Mouse (Mus musculus): Measurements from ENCODE around the gene Kctd11. TPM values are rescaled to one million over a fixed set of nuclear protein-coding genes. Genes with fewer than 3 reads are reported as not detected.
"Not testable (repeated sequence)": the region's sequence is repeated elsewhere in the genome, so short reads cannot be mapped to it uniquely, and the experiment has no call there.

The Kctd11 gene
- total RNA-seq, 1 experiment from 2014 or later: 9.0 TPM

- ATAC-seq (ENCODE audit: extremely low read depth, insufficient number of reproducible peaks, low FRiP score, poor library complexity, severe bottlenecking): no peak
Measured at GRCm38 (mm10) chr11:69884663-69885062, 3.5 kb upstream of the Kctd11 start.

GRCm38 (mm10) chr11:69884240-69884639, 3.0 kb upstream of the Kctd11 start:
- no peak for ATAC-seq (ENCODE audit: extremely low read depth, insufficient number of reproducible peaks, low FRiP score, poor library complexity, severe bottlenecking)

GRCm38 (mm10) chr11:69883527-69884151, 2.4 kb upstream of the Kctd11 start:
- ATAC-seq (ENCODE audit: extremely low read depth, insufficient number of reproducible peaks, low FRiP score, poor library complexity, severe bottlenecking): no peak

- no peak for ATAC-seq (ENCODE audit: extremely low read depth, insufficient number of reproducible peaks, low FRiP score, poor library complexity, severe bottlenecking)
Measured at GRCm38 (mm10) chr11:69883066-69883465, 1.9 kb upstream of the Kctd11 start.

- no peak for ATAC-seq (ENCODE audit: extremely low read depth, insufficient number of reproducible peaks, low FRiP score, poor library complexity, severe bottlenecking)
Measured at GRCm38 (mm10) chr11:69881787-69882670, 823 bp upstream of the Kctd11 start.

GRCm38 (mm10) chr11:69880506-69880852, 727 bp downstream of the Kctd11 start:
- peak; percentile 35; the same call in 1 of the 2 replicates for ATAC-seq (ENCODE audit: extremely low read depth, insufficient number of reproducible peaks, low FRiP score, poor library complexity, severe bottlenecking)

GRCm38 (mm10) chr11:69879711-69880110, 1.5 kb downstream of the Kctd11 start:
- ATAC-seq (ENCODE audit: extremely low read depth, insufficient number of reproducible peaks, low FRiP score, poor library complexity, severe bottlenecking): no peak

GRCm38 (mm10) chr11:69878952-69879351, 2.3 kb downstream of the Kctd11 start:
- no peak for ATAC-seq (ENCODE audit: extremely low read depth, insufficient number of reproducible peaks, low FRiP score, poor library complexity, severe bottlenecking)

GRCm38 (mm10) chr11:69878399-69878798, 2.8 kb downstream of the Kctd11 start:
- ATAC-seq (ENCODE audit: extremely low read depth, insufficient number of reproducible peaks, low FRiP score, poor library complexity, severe bottlenecking): no peak

- no peak for ATAC-seq (ENCODE audit: extremely low read depth, insufficient number of reproducible peaks, low FRiP score, poor library complexity, severe bottlenecking)
Measured at GRCm38 (mm10) chr11:69877878-69878277, 3.3 kb downstream of the Kctd11 start, which contains the start of gene Tmem95. Gene Tmem95, minus strand, starts transcription at chr11:69878018.

- ATAC-seq (ENCODE audit: extremely low read depth, insufficient number of reproducible peaks, low FRiP score, poor library complexity, severe bottlenecking): peak; percentile 58
Measured at GRCm38 (mm10) chr11:69876867-69877266, 4.3 kb downstream of the Kctd11 start.

GRCm38 (mm10) chr11:69876186-69876585, 5.0 kb downstream of the Kctd11 start:
- no peak for ATAC-seq (ENCODE audit: extremely low read depth, insufficient number of reproducible peaks, low FRiP score, poor library complexity, severe bottlenecking)

GRCm38 (mm10) chr11:69872451-69872850, 8.8 kb downstream of the Kctd11 start:
- no peak for ATAC-seq (ENCODE audit: extremely low read depth, insufficient number of reproducible peaks, low FRiP score, poor library complexity, severe bottlenecking)

GRCm38 (mm10) chr11:69871822-69872221, 9.4 kb downstream of the Kctd11 start:
- ATAC-seq (ENCODE audit: extremely low read depth, insufficient number of reproducible peaks, low FRiP score, poor library complexity, severe bottlenecking): no peak

GRCm38 (mm10) chr11:69870289-69871069, 10.7 kb downstream of the Kctd11 start:
- ATAC-seq (ENCODE audit: extremely low read depth, insufficient number of reproducible peaks, low FRiP score, poor library complexity, severe bottlenecking): no peak

GRCm38 (mm10) chr11:69867335-69867734, 13.9 kb downstream of the Kctd11 start:
- no peak for ATAC-seq (ENCODE audit: extremely low read depth, insufficient number of reproducible peaks, low FRiP score, poor library complexity, severe bottlenecking)

- ATAC-seq (ENCODE audit: extremely low read depth, insufficient number of reproducible peaks, low FRiP score, poor library complexity, severe bottlenecking): no peak
Measured at GRCm38 (mm10) chr11:69865561-69865960, 15.6 kb downstream of the Kctd11 start.

GRCm38 (mm10) chr11:69864138-69864860, 16.9 kb downstream of the Kctd11 start:
- ATAC-seq (ENCODE audit: extremely low read depth, insufficient number of reproducible peaks, low FRiP score, poor library complexity, severe bottlenecking): no peak

GRCm38 (mm10) chr11:69863729-69864128, 17.5 kb downstream of the Kctd11 start:
- not testable (repeated sequence) for ATAC-seq (ENCODE audit: extremely low read depth, insufficient number of reproducible peaks, low FRiP score, poor library complexity, severe bottlenecking)

Measured in neutrophil, adult 5-6 weeks (primary cell).